Mouse (Mus musculus) thymus, postnatal 0 days (tissue): ENCODE data around the gene Ntn1. TPM values are rescaled to one million over a fixed set of nuclear protein-coding genes. Genes with fewer than 3 reads are reported as not detected.

Experiments
- DNase-seq: peaks from one replicate; pipeline ENCODE4 v3.0.0-alpha.2; 2015; ENCODE audit warnings: low spot score
- polyA plus RNA-seq: library from polyadenylated mRNA; unstranded; fragments of >200 nt; fragmentation: Nextera tagmentation; extraction: Ambion mirVana; gene quantifications from 2 replicates; pipeline ENCODE4 v1.2.1, GENCODE M21; 2015

Ntn1 gene
- polyA plus RNA-seq, 1 experiment from 2014 or later = 4.4 TPM

- DNase-seq = peak; percentile 24
These were observed 6.8 kb upstream of the Ntn1 start for GRCm38 (mm10) chr11:68407266-68407926.

DNA sequence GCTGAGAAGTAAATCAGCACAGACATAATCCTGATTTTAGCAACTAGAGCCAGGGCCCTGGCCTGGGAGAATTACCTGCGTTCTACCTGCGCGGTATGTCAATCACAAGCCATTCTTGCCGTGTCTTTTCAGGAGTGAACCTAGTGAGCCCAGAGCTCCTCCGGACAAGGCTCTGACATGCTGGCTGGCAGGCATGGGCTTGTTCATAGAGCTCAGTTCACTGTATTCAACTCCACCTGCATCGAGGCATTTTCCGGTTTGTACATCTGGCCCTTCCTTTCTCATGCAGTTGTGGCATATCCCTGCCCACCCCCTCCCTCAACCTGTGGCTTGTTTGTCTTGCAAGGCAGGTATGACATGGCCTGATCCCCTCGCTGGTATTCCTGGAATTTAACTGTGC is 5.0 kb upstream of the Ntn1 start:
- no peak for DNase-seq

DNA sequence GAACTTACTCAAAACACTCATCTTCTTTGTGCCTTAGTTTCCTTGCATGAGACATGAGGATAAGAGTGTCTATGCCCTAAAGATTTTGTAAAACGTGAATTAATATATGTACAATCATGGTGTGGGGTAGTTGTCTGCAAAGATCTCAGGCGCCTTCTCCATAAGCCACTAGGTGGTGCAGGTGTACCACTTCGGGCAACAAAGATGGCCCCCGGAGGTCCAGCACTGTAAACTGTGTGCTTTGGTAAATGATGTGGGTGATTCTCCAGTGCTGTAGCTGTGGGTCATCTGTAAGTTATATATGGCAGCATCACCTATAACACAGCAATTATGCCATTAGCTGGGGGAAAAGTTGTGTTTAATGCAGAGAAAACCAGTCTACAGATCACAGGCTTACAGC is 3.6 kb upstream of the Ntn1 start:
- peak; percentile 61 for DNase-seq

DNA sequence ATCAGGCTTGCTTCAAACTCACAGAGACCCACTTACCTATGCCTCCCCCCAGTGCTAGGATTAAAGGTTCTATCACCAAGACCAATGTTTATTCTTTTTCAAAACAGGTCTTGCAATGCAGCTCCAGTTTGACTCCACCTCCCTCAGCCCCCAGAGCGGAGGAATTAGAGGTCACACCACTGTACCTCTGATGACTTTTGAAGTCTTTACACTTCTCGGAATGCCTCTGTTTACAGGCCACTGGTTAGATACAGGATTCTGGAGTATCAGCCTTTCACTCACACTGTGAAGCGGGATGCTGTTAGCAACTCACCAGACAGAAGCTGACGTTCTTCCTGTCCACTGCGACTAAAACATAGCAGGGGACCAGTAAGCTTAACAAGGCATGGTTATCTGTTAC is 805 bp upstream of the Ntn1 start:
- no peak for DNase-seq

- peak; percentile 18 for DNase-seq
These were observed 477 bp downstream of the Ntn1 start for GRCm38 (mm10) chr11:68400021-68400671.

DNA sequence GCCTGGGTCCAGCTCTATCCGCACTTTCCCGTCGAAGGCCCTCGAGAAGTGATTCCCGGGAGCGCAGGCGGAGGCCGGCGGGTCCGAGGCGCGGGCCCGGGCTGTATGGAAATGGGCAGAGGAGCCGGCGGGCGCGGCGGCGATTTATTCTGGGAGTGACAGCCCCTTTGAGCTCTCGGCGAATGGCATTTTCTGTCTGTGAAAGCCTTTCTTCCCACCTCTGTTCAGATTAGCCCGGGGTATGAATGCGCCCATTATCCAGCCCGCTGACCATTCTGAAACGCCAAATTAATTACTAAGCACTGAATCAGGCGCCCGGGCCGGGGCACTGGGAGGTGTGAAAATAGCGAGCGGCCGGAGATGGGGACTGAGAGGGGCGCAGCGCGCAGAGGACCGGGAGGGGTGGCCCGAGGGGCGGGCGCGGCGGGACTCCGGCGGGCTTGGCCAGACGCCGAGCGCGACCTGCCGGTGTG is 1.0 kb downstream of the Ntn1 start:
- no peak for DNase-seq

DNA sequence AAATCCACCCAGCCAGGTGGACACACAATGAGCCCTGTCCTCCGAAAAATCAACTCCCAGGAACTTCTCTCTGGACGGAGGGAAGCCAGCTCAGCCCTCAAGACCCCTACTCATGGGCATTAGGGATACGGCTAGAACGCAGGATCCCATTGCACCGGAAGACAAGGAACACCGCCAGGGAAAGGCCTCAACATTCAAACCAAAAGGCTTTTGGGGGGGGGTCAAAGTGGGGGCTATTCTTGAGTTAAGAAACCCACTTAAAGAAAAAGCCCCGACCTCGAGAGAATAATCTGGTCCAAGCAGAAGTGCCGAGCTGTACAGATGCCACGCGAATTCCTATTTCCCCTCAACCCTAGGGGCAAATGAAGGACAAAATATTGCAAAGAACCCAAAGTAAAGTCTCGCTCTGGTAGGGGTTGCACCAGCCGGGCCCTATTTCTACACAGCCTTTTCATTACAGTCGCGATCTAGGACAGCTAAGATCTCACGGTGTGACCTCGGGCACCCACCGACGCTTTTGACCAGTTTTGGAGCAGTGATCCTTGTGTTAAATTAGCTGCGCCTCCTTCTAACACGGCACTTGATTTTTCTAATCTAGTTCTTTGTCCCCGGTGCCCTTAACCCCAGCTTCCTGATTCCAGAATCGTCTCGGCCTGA is 1.6 kb downstream of the Ntn1 start:
- DNase-seq = no peak

- DNase-seq = no peak
These were observed 5.1 kb downstream of the Ntn1 start for GRCm38 (mm10) chr11:68395546-68395945.

DNA sequence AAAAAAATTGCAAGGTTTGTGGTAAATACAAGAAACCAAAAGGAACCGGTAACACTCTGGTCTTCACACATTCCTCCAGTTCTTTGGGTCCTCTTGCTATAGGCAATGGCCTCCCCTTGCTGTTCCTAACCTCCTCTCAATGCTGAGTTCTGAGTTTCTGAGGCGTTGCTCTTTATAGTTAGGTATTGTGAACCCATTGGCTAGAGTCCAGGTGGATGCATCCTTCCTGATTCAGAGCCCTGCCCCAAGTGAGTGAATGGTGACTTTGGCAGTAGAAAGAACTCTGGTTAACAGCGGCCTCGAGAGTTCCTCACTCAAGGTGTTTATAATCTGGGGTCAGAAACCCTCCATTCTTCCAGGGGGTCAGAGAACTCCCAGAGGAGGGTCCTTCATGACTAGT is 5.9 kb downstream of the Ntn1 start:
- DNase-seq = no peak

GRCm38 (mm10) chr11:68393897-68394490 is 6.6 kb downstream of the Ntn1 start:
- DNase-seq = no peak

DNA sequence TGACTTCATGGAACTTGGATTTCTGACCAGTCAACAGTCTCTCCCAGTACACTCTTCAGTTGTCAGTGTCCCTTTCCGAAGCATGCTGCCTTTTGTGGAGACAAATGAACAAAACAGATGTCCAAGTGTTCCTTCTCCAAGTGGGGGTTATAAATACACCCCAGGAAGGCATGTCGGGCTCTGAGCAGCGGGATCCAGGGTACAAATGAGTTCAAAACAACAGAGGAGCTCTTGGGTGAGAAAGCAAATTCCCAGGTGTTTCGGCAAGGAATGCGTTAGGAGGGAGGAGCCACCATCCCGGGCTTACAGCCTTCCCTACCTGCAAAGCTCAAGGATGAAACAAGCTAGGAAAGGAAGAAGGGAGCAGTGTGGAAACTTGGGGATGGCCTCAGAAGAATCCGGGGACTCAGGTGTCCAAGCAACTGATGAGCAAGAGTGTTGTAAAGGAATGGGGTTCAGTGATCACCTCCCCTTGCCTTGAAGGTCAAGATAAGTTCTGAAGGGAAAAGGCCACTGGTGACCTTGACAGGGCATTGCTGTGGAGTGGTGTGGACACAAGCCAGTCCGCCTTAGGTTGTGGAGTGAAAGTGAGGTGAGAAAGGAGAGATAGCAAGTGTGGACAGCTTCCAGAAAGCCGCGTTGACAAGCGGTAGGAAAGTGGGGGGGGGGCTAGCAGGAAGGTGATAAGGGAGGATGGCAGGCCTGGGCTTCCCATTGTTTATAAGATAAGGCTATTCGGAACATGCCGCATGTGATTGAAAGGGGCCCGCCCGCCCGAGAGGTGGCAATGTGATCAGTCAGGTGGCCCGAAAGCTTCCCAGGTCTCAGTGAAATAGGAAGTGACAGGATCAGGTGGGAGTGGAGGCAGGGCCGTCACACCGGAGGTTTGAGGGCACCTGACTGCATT is 10.0 kb downstream of the Ntn1 start:
- DNase-seq = no peak

DNA sequence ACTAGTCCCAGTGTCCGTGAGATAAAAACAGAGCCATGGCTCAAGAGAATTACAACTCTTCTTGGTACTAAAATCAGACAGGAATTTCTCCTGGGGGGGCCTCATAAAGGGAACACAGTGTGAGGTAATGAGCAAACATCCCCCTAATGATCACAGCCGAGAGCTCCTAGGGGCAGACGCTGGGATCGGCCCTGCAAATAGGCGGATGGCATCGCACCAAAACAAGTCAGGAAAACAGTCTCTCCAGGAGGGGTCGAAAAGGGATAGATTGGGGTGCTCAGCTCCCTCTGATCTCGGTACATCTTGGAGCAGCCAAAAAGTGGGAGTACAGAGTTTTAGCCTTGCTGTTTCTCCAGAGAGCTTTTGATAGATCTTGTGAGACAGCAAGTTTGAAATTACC is 11.0 kb downstream of the Ntn1 start:
- no peak for DNase-seq

- no peak for DNase-seq
These were observed 12.0 kb downstream of the Ntn1 start for GRCm38 (mm10) chr11:68388655-68389015.

GRCm38 (mm10) chr11:68387971-68388654 is 12.5 kb downstream of the Ntn1 start:
- DNase-seq = no peak

- no peak for DNase-seq
These were observed 13.2 kb downstream of the Ntn1 start for GRCm38 (mm10) chr11:68387441-68387760.

- peak; percentile 57 for DNase-seq
These were observed 13.8 kb downstream of the Ntn1 start for GRCm38 (mm10) chr11:68386589-68387440.

GRCm38 (mm10) chr11:68385921-68386588 is 14.6 kb downstream of the Ntn1 start:
- peak; percentile 16 for DNase-seq

DNA sequence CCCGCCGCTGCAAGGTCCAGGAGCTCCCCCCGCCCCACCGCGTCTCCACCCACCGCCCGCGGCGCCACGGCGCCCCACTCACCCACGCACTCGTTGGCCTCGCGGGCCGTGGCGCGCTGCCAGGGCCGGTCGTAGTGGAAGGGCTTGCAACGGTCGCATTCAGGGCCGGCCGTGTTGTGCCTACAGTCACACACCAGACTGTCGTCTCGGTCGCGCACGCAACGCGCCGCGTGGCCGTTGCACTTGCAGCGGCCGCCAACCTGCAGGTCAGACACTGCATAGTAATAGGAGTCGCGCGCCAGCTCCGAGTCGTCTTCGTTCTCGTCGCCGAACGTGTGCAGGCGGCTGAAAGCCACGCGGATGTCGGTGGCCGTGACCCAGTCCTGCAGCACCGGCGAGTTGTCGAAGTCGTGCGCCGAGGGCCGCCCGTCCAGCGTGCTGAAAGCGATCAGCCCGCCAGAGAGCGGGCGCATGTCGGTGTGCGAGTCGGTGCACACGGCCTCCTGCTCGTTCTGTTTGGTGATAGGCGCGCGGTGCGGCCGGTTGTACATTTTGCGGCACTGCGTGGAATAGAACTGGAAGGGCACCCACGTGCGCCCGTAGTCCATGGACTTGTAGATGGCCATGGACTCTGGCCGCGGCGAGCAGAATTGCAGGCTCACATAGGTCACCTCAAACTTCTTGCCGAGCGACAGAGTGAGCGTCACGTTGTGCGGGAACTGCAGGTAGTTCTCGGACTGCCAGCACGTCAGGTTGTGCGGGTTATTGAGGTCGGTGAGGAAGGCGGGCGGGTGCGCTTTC is 15.4 kb downstream of the Ntn1 start:
- peak; percentile 27 for DNase-seq
